14 mouse cellular contexts compared by ENCODE assay signal in genomic region chr5:147055572-147056245, GRCm38 (mm10). TPM values are rescaled to one million over a fixed set of nuclear protein-coding genes. Genes with fewer than 3 reads are reported as not detected.
DNase-seq lines count a peak whose midpoint lies in the region; ATAC-seq lines count a peak whose summit lies in the region.
"Had no signal": no experiment of that assay in that cellular context is flagged by ENCODE, and none has a peak within 500 bp of the region (broad histone marks: within the 10 kb centered on the region; RNA-seq: fewer than 3 reads in every experiment).

No protein-coding gene starts in this region.

- no peaks in the 10 kb centered on the region for H3K9me3 ChIP-seq in stomach, embryonic 15.5 days
- H3K9me3 ChIP-seq: liver, embryonic 15.5 days had no signal

- no peak; the same call in 1 of the 2 replicates for ATAC-seq in stomach, embryonic 15.5 days (ENCODE audit: insufficient read depth, low FRiP score, low read depth)

- no peak overlapping the region for H3K9ac ChIP-seq in stomach, embryonic 15.5 days
- H3K9ac ChIP-seq: liver, embryonic 15.5 days had no signal

- H3K27me3 ChIP-seq in stomach, embryonic 15.5 days (replicated peaks): no peaks in the 10 kb centered on the region
- H3K27me3 ChIP-seq: liver, embryonic 15.5 days had no signal

- WGBS in stomach, embryonic 15.5 days: 76% methylated on average over 6 of the region's 6 CpGs

- no peaks in the 10 kb centered on the region for H3K36me3 ChIP-seq in stomach, embryonic 15.5 days
- H3K36me3 ChIP-seq: liver, embryonic 15.5 days had no signal

- peak overlapping the region; percentile 26; the same call in 1 of the 2 replicates for H3K27ac ChIP-seq in stomach, embryonic 15.5 days
- H3K27ac ChIP-seq: liver, embryonic 15.5 days had no signal

- peak; percentile 2 for DNase-seq in kidney, postnatal 10 days
- DNase-seq in kidney, postnatal 25 days: no peak
- peak; percentile 79 for DNase-seq in right cerebral cortex, adult 18-20 months
- DNase-seq in right cerebral cortex, postnatal 4 days: no peak
- DNase-seq in NIH3T3 (ENCODE audit: low read depth): peak; percentile 66
- DNase-seq in spleen, postnatal 36 days (ENCODE audit: low spot score in 2 of 2): no peak
- DNase-seq in embryo, embryonic 10.5 days (ENCODE audit: low spot score): no peak
- DNase-seq: adrenal gland, postnatal 14 days; cerebellum, postnatal 10 days; gastrocnemius, postnatal 25 days; heart, postnatal 10 days; kidney, adult 18-20 months had no signal

- no peak overlapping the region for H3K4me3 ChIP-seq in stomach, embryonic 15.5 days (replicated peaks)
- H3K4me3 ChIP-seq: liver, embryonic 15.5 days had no signal

- H3K4me1 ChIP-seq in stomach, embryonic 15.5 days: peaks cover 9% of the 10 kb centered on the region; the same call in 1 of the 2 replicates

- H3K4me2 ChIP-seq in stomach, embryonic 15.5 days: no peak overlapping the region
- H3K4me2 ChIP-seq: liver, embryonic 15.5 days had no signal

RNA-seq across cellular contexts. Expression of gene Lnx2, which starts 20.7 kb away (rescaled TPM):
- 16.3 and 19.4 TPM in 2 replicates for polyA plus RNA-seq in stomach, embryonic 15.5 days (2015; fragmentation: Nextera tagmentation; extraction: Ambion mirVana)

RNA-seq across cellular contexts. Expression of gene Polr1d, which starts 21.1 kb away (rescaled TPM):
- 140 and 146 TPM in 2 replicates for polyA plus RNA-seq in stomach, embryonic 15.5 days (2015; fragmentation: Nextera tagmentation; extraction: Ambion mirVana)

Comparison
In these comparisons a context has a peak if more than half of its experiments do, and no peak if none do; other contexts are left out.
1. DNase-seq: peak in kidney, postnatal 10 days (single experiment), right cerebral cortex, adult 18-20 months (single experiment) and NIH3T3 (single experiment); none in kidney, postnatal 25 days (0 of 2), right cerebral cortex, postnatal 4 days (single experiment), spleen, postnatal 36 days (0 of 2) and embryo, embryonic 10.5 days (single experiment).